In the genomic region with DNA sequence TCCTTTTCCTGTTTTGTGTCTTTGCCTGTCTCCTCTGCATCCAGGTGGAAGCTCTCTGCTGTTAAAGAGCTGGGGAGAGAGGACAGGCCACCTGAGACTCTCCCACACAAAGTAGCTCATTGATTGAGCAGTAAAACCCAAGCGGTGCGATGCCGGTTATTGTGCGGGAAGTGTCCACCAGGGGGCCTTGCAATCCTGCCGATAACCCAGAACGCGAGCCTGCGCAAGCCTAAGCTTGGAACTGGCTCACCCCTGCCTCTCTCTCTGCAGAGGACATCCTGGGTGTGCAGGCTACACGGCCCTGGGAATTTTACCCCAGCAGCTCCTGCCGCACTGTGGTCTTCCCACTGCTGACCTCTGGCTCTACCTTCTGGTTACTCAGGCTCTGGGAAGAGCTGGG, we compare ENCODE assay signal across 9 mouse cellular contexts. TPM values are rescaled to one million over a fixed set of nuclear protein-coding genes. Genes with fewer than 3 reads are reported as not detected.
DNase-seq lines count a peak whose midpoint lies in the region; ATAC-seq and TF ChIP-seq lines count a peak whose summit lies in the region.
"Had no signal": no experiment of that assay in that cellular context is flagged by ENCODE, and none has a peak within 500 bp of the region (broad histone marks: within the 10 kb centered on the region; RNA-seq: fewer than 3 reads in every experiment).

No protein-coding gene starts in this region.

- H3K36me3 ChIP-seq in ES-Bruce4 (ENCODE audit: control insufficient read depth, insufficient read depth, low read length, poor library complexity, severe bottlenecking) = no peaks in the 10 kb centered on the region
- H3K36me3 ChIP-seq in heart, embryonic 16.5 days (ENCODE audit: control insufficient read depth, insufficient read depth) = no peaks in the 10 kb centered on the region; the same call in 1 of the 2 replicates
- H3K36me3 ChIP-seq: heart, embryonic 15.5 days had no signal

- peak; percentile 60 for ATAC-seq in erythroblast, adult 5-6 weeks (replicated peaks; ENCODE audit: low FRiP score, poor library complexity, severe bottlenecking)
- ATAC-seq in heart, embryonic 16.5 days (replicated peaks; ENCODE audit: extremely low read depth, insufficient read depth, low FRiP score) = 0 out of 2 replicates have a peak, but pooled peaks have one; percentile 16

- no peak for TF ChIP-seq EP300 in ES-Bruce4 (IDR thresholded peaks at IDR 0.05; ENCODE audit: insufficient read depth, low read depth, low read length)

- H3K4me3 ChIP-seq in ES-Bruce4 (ENCODE audit: low read depth, low read length) = peak overlapping the region; percentile 46
- no peak overlapping the region for H3K4me3 ChIP-seq in bone marrow macrophage, adult 2 months (ENCODE audit: insufficient read depth, low read length)
- H3K4me3 ChIP-seq in heart, embryonic 16.5 days (ENCODE audit: low read length) = no peak overlapping the region
- H3K4me3 ChIP-seq: heart, embryonic 15.5 days had no signal

- no peak overlapping the region for H3K4me2 ChIP-seq in heart, embryonic 16.5 days (ENCODE audit: low read depth, low read length)
- H3K4me2 ChIP-seq: heart, embryonic 15.5 days had no signal

- no peak for TF ChIP-seq POLR2A in ES-Bruce4 (IDR thresholded peaks at IDR 0.05; ENCODE audit: insufficient read depth, low read length)
- TF ChIP-seq POLR2A in bone marrow macrophage, adult 2 months (IDR thresholded peaks at IDR 0.05; ENCODE audit: borderline replicate concordance, low read depth, low read length) = no peak

- H3K4me1 ChIP-seq in ES-Bruce4 (ENCODE audit: control insufficient read depth, insufficient read depth, low read length) = peaks cover 2% of the 10 kb centered on the region
- peaks cover 28% of the 10 kb centered on the region for H3K4me1 ChIP-seq in bone marrow macrophage, adult 2 months (ENCODE audit: control insufficient read depth, insufficient read depth, low read length)
- H3K4me1 ChIP-seq in heart, embryonic 16.5 days (ENCODE audit: control insufficient read depth, insufficient read depth, low read length) = peaks cover 11% of the 10 kb centered on the region

- 0 out of 2 replicates have a peak overlapping the region, but pooled peaks have one; percentile 27 for H3K9ac ChIP-seq in ES-Bruce4 (ENCODE audit: low read depth, poor library complexity, severe bottlenecking)
- H3K9ac ChIP-seq in heart, embryonic 16.5 days (ENCODE audit: low read length) = no peak overlapping the region
- H3K9ac ChIP-seq: heart, embryonic 15.5 days had no signal

- no peaks in the 10 kb centered on the region for H3K9me3 ChIP-seq in ES-Bruce4 (replicated peaks; ENCODE audit: control insufficient read depth, insufficient read depth, low read length, poor library complexity, severe bottlenecking)
- no peaks in the 10 kb centered on the region for H3K9me3 ChIP-seq in heart, embryonic 16.5 days (replicated peaks; ENCODE audit: control insufficient read depth, low read length)
- H3K9me3 ChIP-seq: heart, embryonic 15.5 days had no signal

- H3K27ac ChIP-seq in ES-Bruce4 (ENCODE audit: insufficient read depth, low read length) = no peak overlapping the region
- H3K27ac ChIP-seq in bone marrow macrophage, adult 2 months (ENCODE audit: insufficient read depth, low read depth, low read length) = no peak overlapping the region
- no peak overlapping the region for H3K27ac ChIP-seq in heart, embryonic 16.5 days (ENCODE audit: low read length)
- H3K27ac ChIP-seq: heart, embryonic 15.5 days had no signal

- peak; percentile 83 to 87 for DNase-seq in kidney, postnatal 25 days
- DNase-seq in lung, postnatal 14 days = peak; percentile 81
- peak; percentile 92 for DNase-seq in retina, embryonic 14.5 days (ENCODE audit: low spot score)
- DNase-seq in thymus, postnatal 36 days = peak; percentile 74 to 81

- TF ChIP-seq CTCF in ES-Bruce4 (IDR thresholded peaks at IDR 0.05; ENCODE audit: low read depth, low read length) = peak; percentile 85
- peak; percentile 56; the same call in 1 of the 2 replicates for TF ChIP-seq CTCF in bone marrow macrophage, adult 2 months (IDR thresholded peaks at IDR 0.05; ENCODE audit: low read depth, low read length)

- H3K27me3 ChIP-seq in ES-Bruce4 (ENCODE audit: control insufficient read depth, insufficient read depth, low read length, poor library complexity, severe bottlenecking) = no peaks in the 10 kb centered on the region
- no peaks in the 10 kb centered on the region for H3K27me3 ChIP-seq in heart, embryonic 16.5 days (ENCODE audit: control insufficient read depth, insufficient read depth, low read length)
- H3K27me3 ChIP-seq: heart, embryonic 15.5 days had no signal

- 5% methylated on average over 10 of the region's 10 CpGs for WGBS in heart, embryonic 16.5 days

RNA-seq across cellular contexts. Expression of gene 0610012G03Rik, which starts 4.3 kb away (rescaled TPM):
- polyA plus RNA-seq in ES-Bruce4 (2011; ENCODE audit: insufficient read depth, insufficient read length, low read depth, missing spikeins) = 15.6 and 17.7 TPM in 2 replicates
- polyA plus RNA-seq in bone marrow macrophage, adult 2 months (2012; ENCODE audit: insufficient read depth, insufficient read length, missing spikeins) = 49.1 and 52.0 TPM in 2 replicates
- 3.1 and 14.0 TPM in 2 replicates for total RNA-seq in erythroblast, adult 5-6 weeks (2015; ENCODE audit: low replicate concordance)
- 1.3 and 7.2 TPM in 2 replicates for total RNA-seq in erythroblast, adult 5-6 weeks (2017; ENCODE audit: low replicate concordance)
- 121 and 127 TPM in 2 replicates for polyA plus RNA-seq in heart, embryonic 16.5 days (2015; fragmentation: Nextera tagmentation; extraction: Ambion mirVana)

RNA-seq across cellular contexts. Expression of gene Ncbp2, which starts 4.3 kb away (rescaled TPM):
- 84.8 and 90.2 TPM in 2 replicates for polyA plus RNA-seq in ES-Bruce4 (2011; ENCODE audit: insufficient read depth, insufficient read length, low read depth, missing spikeins)
- 52.3 and 64.4 TPM in 2 replicates for polyA plus RNA-seq in bone marrow macrophage, adult 2 months (2012; ENCODE audit: insufficient read depth, insufficient read length, missing spikeins)
- total RNA-seq in erythroblast, adult 5-6 weeks (2015; ENCODE audit: low replicate concordance) = 3.1 and 11.7 TPM in 2 replicates
- total RNA-seq in erythroblast, adult 5-6 weeks (2017; ENCODE audit: low replicate concordance) = 4.9 and 8.9 TPM in 2 replicates
- polyA plus RNA-seq in heart, embryonic 16.5 days (2015; fragmentation: Nextera tagmentation; extraction: Ambion mirVana) = 64.4 and 64.5 TPM in 2 replicates

RNA-seq across cellular contexts. Expression of gene Pigz, which starts 10.3 kb away (rescaled TPM):
- polyA plus RNA-seq in ES-Bruce4 (2011; ENCODE audit: insufficient read depth, insufficient read length, low read depth, missing spikeins) = not detected in 2 replicates
- 12.2 and 12.6 TPM in 2 replicates for polyA plus RNA-seq in bone marrow macrophage, adult 2 months (2012; ENCODE audit: insufficient read depth, insufficient read length, missing spikeins)
- total RNA-seq in erythroblast, adult 5-6 weeks (2015; ENCODE audit: low replicate concordance) = 1.9 TPM in 1 of 2 replicates, not detected in the other
- total RNA-seq in erythroblast, adult 5-6 weeks (2017; ENCODE audit: low replicate concordance) = 0.09 and 0.98 TPM in 2 replicates
- polyA plus RNA-seq in heart, embryonic 16.5 days (2015; fragmentation: Nextera tagmentation; extraction: Ambion mirVana) = 0.71 and 1.4 TPM in 2 replicates

RNA-seq across cellular contexts. Expression of gene Senp5, which starts 59.1 kb away (rescaled TPM):
- 23.5 and 25.6 TPM in 2 replicates for polyA plus RNA-seq in ES-Bruce4 (2011; ENCODE audit: insufficient read depth, insufficient read length, low read depth, missing spikeins)
- 13.6 and 14.4 TPM in 2 replicates for polyA plus RNA-seq in bone marrow macrophage, adult 2 months (2012; ENCODE audit: insufficient read depth, insufficient read length, missing spikeins)
- total RNA-seq in erythroblast, adult 5-6 weeks (2015; ENCODE audit: low replicate concordance) = 2.3 and 4.4 TPM in 2 replicates
- total RNA-seq in erythroblast, adult 5-6 weeks (2017; ENCODE audit: low replicate concordance) = 2.8 and 4.6 TPM in 2 replicates
- polyA plus RNA-seq in heart, embryonic 16.5 days (2015; fragmentation: Nextera tagmentation; extraction: Ambion mirVana) = 10.0 TPM in 2 replicates
